Mouse (Mus musculus): Measurements from ENCODE around the gene Krt25. TPM values are rescaled to one million over a fixed set of nuclear protein-coding genes. Genes with fewer than 3 reads are reported as not detected.

The Krt25 gene
- polyA plus RNA-seq, 1 experiment from 2014 or later = not detected

DNA sequence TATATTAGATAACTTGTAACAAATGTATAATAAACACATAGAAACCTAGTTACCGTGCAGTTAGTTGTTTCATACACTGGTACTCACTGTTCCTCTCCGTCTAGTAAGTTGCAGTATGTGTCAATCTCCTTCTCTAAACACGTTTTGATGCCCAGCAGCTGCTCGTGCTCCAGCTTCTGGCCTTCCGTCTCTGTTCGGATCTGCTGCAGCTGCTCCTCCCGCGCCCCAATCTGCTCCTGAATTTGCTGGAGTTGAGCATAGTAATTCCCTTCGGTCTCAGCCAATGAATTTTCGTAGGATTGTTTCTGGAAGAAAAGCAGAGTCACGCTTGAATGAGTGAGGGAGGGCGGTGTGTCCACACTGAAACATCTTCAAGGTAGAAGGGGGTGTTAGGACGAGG is 10.7 kb upstream of the Krt25 start:
- no peak for ATAC-seq (ENCODE audit: low FRiP score, low TSS enrichment)
- H3K4me1 ChIP-seq (ENCODE audit: control insufficient read depth, insufficient read depth, low read length) = peaks cover 8% of the 10 kb centered on the region; the same call in 1 of the 2 replicates
- H3K27me3 ChIP-seq (ENCODE audit: control insufficient read depth, insufficient read depth, low read length) = no peaks in the 10 kb centered on the region
- peak overlapping the region; percentile 6; the same call in 1 of the 2 replicates for H3K4me2 ChIP-seq (ENCODE audit: low read length)
- no peaks in the 10 kb centered on the region for H3K9me3 ChIP-seq (ENCODE audit: control insufficient read depth, low read length)
- DNase-seq = peak; percentile 48
- 27% methylated on average over 13 of the region's 13 CpGs for WGBS
- H3K4me3 ChIP-seq (replicated peaks; ENCODE audit: low read depth, low read length) = no peak overlapping the region
- no peak overlapping the region for H3K9ac ChIP-seq (replicated peaks; ENCODE audit: low read length)
- 0 out of 2 replicates have a peak overlapping the region, but pooled peaks have one; percentile 9 for H3K27ac ChIP-seq (replicated peaks; ENCODE audit: low read depth, low read length)
- no peaks in the 10 kb centered on the region for H3K36me3 ChIP-seq (ENCODE audit: control insufficient read depth, insufficient read depth, low read length)

DNA sequence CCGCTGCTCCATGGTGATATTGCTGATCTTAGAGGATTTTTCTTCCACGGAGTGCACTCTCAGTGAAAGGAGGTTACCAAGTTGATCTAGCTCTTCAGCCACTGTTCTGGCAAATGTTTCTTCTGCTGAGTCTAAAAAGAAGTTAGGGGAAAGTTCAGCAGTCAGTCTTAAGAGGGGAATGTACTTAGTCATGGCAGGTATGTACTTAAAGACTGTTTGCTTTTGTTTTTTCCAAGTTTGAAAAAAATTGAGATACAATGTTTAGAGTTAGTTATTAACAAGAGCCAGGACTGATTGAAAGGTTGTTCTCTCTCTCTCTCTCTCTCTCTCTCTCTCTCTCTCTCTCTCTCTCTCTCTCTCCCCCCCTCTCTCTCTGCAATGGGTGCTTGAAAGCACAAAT is 6.9 kb upstream of the Krt25 start:
- Histone ChIP-seq H3K9me3 (ENCODE audit: control insufficient read depth, low read length) (no peaks in the 10 kb centered on the region), H3K27ac (replicated peaks; ENCODE audit: low read depth, low read length) (no peak overlapping the region), H3K36me3 (ENCODE audit: control insufficient read depth, insufficient read depth, low read length) (no peaks in the 10 kb centered on the region), H3K9ac (replicated peaks; ENCODE audit: low read length) (no peak overlapping the region), H3K27me3 (ENCODE audit: control insufficient read depth, insufficient read depth, low read length) (no peaks in the 10 kb centered on the region), H3K4me2 (ENCODE audit: low read length) (no peak overlapping the region), H3K4me1 (ENCODE audit: control insufficient read depth, insufficient read depth, low read length) (peaks cover 8% of the 10 kb centered on the region; the same call in 1 of the 2 replicates), H3K4me3 (replicated peaks; ENCODE audit: low read depth, low read length) (no peak overlapping the region)
- 70% methylated on average over 2 of the region's 2 CpGs for WGBS
- DNase-seq (no peak), ATAC-seq (ENCODE audit: low FRiP score, low TSS enrichment) (no peak)

DNA sequence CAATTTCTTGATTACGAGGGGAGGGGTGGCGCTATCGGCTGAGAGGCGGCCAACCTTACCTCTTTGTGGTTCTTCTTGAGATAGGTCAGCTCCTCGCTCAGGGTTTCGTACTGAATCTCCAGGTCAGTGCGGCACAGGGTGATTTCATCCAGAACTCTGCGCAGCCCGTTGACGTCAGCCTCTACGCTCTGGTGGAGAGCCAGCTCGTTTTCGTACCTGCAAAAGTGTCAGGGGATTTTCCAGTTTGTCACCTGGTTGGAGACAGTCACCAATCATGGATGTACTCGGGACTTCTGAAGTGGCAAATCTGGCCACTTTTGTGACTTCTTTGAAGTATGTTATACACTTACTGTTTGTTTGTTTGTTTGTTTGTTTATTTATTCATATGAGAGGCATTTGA is 1.7 kb downstream of the Krt25 start:
- Histone ChIP-seq H3K4me1 (ENCODE audit: control insufficient read depth, insufficient read depth, low read length) (no peaks in the 10 kb centered on the region), H3K4me3 (replicated peaks; ENCODE audit: low read depth, low read length) (no peak overlapping the region), H3K27ac (replicated peaks; ENCODE audit: low read depth, low read length) (no peak overlapping the region), H3K9ac (replicated peaks; ENCODE audit: low read length) (no peak overlapping the region), H3K4me2 (ENCODE audit: low read length) (no peak overlapping the region), H3K27me3 (ENCODE audit: control insufficient read depth, insufficient read depth, low read length) (no peaks in the 10 kb centered on the region), H3K9me3 (ENCODE audit: control insufficient read depth, low read length) (no peaks in the 10 kb centered on the region), H3K36me3 (ENCODE audit: control insufficient read depth, insufficient read depth, low read length) (no peaks in the 10 kb centered on the region)
- ATAC-seq (ENCODE audit: low FRiP score, low TSS enrichment) (no peak), DNase-seq (no peak)
- 94% methylated on average over 14 of the region's 14 CpGs for WGBS

DNA sequence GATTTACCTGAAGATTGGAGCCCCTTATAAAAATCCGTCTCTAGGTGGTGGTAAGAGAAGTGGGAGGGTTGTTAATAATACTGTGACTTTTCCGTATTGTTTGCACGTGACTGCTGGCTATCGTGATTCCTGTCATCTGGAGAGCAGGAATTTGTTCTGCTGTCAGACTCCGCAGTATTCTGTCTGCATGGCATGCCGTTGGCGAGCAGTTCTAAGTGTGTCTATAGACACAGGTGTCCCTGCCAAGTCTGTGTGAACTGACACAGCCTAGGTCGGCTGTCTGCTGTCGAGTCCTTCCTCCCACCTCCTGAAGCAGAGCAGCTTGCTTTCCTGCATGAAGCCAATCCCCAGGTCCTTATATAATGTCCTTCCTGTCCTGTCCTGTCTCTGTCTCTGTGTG is 3.6 kb downstream of the Krt25 start:
- no peaks in the 10 kb centered on the region for H3K36me3 ChIP-seq (ENCODE audit: control insufficient read depth, insufficient read depth, low read length)
- H3K4me1 ChIP-seq (ENCODE audit: control insufficient read depth, insufficient read depth, low read length) = no peaks in the 10 kb centered on the region
- no peaks in the 10 kb centered on the region for H3K9me3 ChIP-seq (ENCODE audit: control insufficient read depth, low read length)
- H3K9ac ChIP-seq (replicated peaks; ENCODE audit: low read length) = no peak overlapping the region
- no peaks in the 10 kb centered on the region for H3K27me3 ChIP-seq (ENCODE audit: control insufficient read depth, insufficient read depth, low read length)
- DNase-seq (no peak), ATAC-seq (ENCODE audit: low FRiP score, low TSS enrichment) (no peak)
- no peak overlapping the region for H3K4me3 ChIP-seq (replicated peaks; ENCODE audit: low read depth, low read length)
- no peak overlapping the region for H3K4me2 ChIP-seq (ENCODE audit: low read length)
- WGBS = 80% methylated on average over 9 of the region's 9 CpGs
- no peak overlapping the region for H3K27ac ChIP-seq (replicated peaks; ENCODE audit: low read depth, low read length)

DNA sequence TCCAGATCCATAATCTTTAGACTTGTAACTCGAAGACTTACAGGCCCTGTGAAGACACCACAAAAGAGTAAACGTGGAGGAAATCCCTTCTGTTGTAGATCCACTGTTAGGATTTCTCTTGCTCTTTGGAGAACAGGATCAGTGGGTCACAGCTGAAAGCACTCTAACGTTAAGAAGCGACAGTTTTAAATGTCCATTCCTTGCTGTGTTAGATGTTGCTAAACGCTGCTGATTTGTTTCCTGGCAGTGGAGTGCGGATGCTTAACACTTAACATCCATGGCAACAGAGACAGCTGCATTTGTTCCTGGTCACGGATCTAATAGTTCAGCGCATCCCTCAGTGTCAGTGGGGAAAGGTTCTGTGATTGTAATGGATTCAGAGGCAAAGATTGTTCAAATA is 6.2 kb downstream of the Krt25 start:
- H3K4me3 ChIP-seq (replicated peaks; ENCODE audit: low read depth, low read length) = no peak overlapping the region

DNA sequence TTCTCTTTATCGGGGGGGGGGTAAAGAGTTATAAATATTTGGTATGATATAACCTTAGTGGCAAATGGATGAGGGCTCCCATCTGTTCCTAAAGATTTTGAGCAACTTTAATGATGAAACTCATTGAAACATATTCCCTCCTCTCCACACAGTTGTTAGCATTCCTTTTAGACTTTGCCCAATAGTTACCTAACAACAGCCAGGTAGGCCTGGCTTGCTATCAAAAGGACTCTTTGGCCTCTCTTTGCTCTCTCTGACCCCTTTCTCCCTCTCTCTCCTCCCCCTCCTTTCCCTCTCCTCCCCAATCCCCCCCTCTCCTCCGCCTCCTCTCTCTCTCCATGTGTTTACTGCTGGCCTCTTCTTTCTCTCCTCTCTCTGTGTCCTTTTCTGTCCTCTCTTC is 8.2 kb downstream of the Krt25 start:
- ATAC-seq (ENCODE audit: low FRiP score, low TSS enrichment) = no peak
- Histone ChIP-seq H3K4me3 (replicated peaks; ENCODE audit: low read depth, low read length) (no peak overlapping the region), H3K27ac (replicated peaks; ENCODE audit: low read depth, low read length) (no peak overlapping the region), H3K4me2 (ENCODE audit: low read length) (no peak overlapping the region), H3K36me3 (ENCODE audit: control insufficient read depth, insufficient read depth, low read length) (no peaks in the 10 kb centered on the region), H3K9ac (replicated peaks; ENCODE audit: low read length) (no peak overlapping the region), H3K4me1 (ENCODE audit: control insufficient read depth, insufficient read depth, low read length) (no peaks in the 10 kb centered on the region), H3K27me3 (ENCODE audit: control insufficient read depth, insufficient read depth, low read length) (no peaks in the 10 kb centered on the region), H3K9me3 (ENCODE audit: control insufficient read depth, low read length) (no peaks in the 10 kb centered on the region)
- DNase-seq = no peak
- 86% methylated on average over 2 of the region's 2 CpGs for WGBS

More for the DNA sequence above, 6.2 kb downstream of the Krt25 start:
- ATAC-seq (ENCODE audit: low FRiP score, low TSS enrichment) (no peak), DNase-seq (no peak)
- no peaks in the 10 kb centered on the region for H3K27me3 ChIP-seq (ENCODE audit: control insufficient read depth, insufficient read depth, low read length)
- H3K9me3 ChIP-seq (ENCODE audit: control insufficient read depth, low read length) = no peaks in the 10 kb centered on the region
- H3K4me2 ChIP-seq (ENCODE audit: low read length) = no peak overlapping the region
- no peaks in the 10 kb centered on the region for H3K4me1 ChIP-seq (ENCODE audit: control insufficient read depth, insufficient read depth, low read length)
- H3K9ac ChIP-seq (replicated peaks; ENCODE audit: low read length) = no peak overlapping the region
- whole genome bisulfite sequencing = 28% methylated on average over 8 of the region's 8 CpGs
- H3K36me3 ChIP-seq (ENCODE audit: control insufficient read depth, insufficient read depth, low read length) = no peaks in the 10 kb centered on the region
- no peak overlapping the region for H3K27ac ChIP-seq (replicated peaks; ENCODE audit: low read depth, low read length)

DNA sequence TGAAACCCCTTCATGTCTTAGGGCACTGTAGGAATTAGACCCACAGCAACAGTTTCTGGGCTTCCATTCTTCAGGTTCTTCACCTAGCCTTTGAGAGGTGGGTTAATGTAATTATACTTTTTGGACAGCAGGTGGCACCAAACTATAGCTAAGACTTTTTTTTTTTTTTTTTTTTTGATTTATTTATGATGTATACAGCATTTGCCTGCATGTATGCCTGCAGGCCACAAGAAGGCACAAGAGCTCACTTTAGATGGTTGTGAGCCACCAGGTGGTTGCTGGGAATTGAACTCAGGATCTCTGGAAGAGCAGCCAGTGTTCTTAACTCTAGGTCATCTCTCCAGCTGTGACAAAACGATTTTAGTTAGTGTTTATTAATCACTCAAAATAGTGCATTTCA is 11.9 kb downstream of the Krt25 start:
- no peak overlapping the region for H3K9ac ChIP-seq (replicated peaks; ENCODE audit: low read length)
- 93% methylated on average over 1 of the region's 1 CpGs for WGBS
- peak; percentile 84 for DNase-seq

DNA sequence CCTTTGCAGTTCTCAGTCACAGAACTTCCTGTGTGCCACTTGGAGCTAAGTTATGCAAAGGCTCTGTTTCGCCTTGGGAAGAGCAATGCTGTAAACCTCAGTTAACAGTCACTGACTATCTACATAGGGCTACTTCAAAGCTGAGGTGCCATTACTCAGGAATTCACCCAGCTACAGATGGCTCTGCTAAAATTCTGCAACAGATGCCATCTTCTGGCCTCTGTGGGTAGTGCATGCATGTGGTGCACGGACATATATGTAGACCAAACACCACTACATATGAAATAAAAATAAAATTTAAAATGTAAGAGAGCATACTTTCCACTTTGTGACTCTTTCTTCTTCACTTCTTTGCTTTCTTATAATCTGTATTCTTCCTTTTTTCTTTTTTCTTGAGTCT is 15.2 kb downstream of the Krt25 start:
- H3K27ac ChIP-seq (replicated peaks; ENCODE audit: low read depth, low read length) = no peak overlapping the region
- ATAC-seq (ENCODE audit: low FRiP score, low TSS enrichment) = no peak
- DNase-seq = peak; percentile 85
- no peaks in the 10 kb centered on the region for H3K27me3 ChIP-seq (ENCODE audit: control insufficient read depth, insufficient read depth, low read length)
- no peak overlapping the region for H3K4me3 ChIP-seq (replicated peaks; ENCODE audit: low read depth, low read length)
- H3K9me3 ChIP-seq (ENCODE audit: control insufficient read depth, low read length) = no peaks in the 10 kb centered on the region
- H3K4me1 ChIP-seq (ENCODE audit: control insufficient read depth, insufficient read depth, low read length) = no peaks in the 10 kb centered on the region
- H3K36me3 ChIP-seq (ENCODE audit: control insufficient read depth, insufficient read depth, low read length) = no peaks in the 10 kb centered on the region
- H3K9ac ChIP-seq (replicated peaks; ENCODE audit: low read length) = no peak overlapping the region
- 41% methylated on average over 2 of the region's 2 CpGs for WGBS
- H3K4me2 ChIP-seq (ENCODE audit: low read length) = no peak overlapping the region

More for the DNA sequence above, 11.9 kb downstream of the Krt25 start:
- Histone ChIP-seq H3K27ac (replicated peaks; ENCODE audit: low read depth, low read length) (no peak overlapping the region), H3K4me2 (ENCODE audit: low read length) (no peak overlapping the region), H3K4me1 (ENCODE audit: control insufficient read depth, insufficient read depth, low read length) (no peaks in the 10 kb centered on the region), H3K4me3 (replicated peaks; ENCODE audit: low read depth, low read length) (no peak overlapping the region), H3K9me3 (ENCODE audit: control insufficient read depth, low read length) (no peaks in the 10 kb centered on the region), H3K27me3 (ENCODE audit: control insufficient read depth, insufficient read depth, low read length) (no peaks in the 10 kb centered on the region), H3K36me3 (ENCODE audit: control insufficient read depth, insufficient read depth, low read length) (no peaks in the 10 kb centered on the region)
- no peak for ATAC-seq (ENCODE audit: low FRiP score, low TSS enrichment)

DNA sequence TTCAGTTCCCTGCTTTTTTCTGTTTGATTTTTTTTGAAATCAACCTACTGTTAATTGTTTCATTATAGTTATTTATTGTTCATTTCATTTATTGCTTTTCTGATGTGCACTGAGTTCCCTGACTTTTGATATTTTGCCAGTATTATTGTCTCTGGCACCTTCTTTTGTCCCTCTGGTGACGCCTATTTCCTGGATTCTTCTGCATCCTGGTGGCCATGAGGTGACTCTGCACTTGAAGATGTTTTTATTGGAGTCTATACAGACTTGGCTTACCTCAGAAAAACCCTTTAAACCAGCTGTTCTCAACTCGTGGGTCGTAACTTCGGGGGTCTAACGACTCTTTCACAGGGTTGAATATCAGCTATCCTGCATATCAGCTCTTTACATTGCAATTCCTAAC is 27.7 kb downstream of the Krt25 start:
- no peak overlapping the region for H3K4me3 ChIP-seq (replicated peaks; ENCODE audit: low read depth, low read length)
- ATAC-seq (ENCODE audit: low FRiP score, low TSS enrichment) (no peak), DNase-seq (peak; percentile 53)
- H3K4me1 ChIP-seq (ENCODE audit: control insufficient read depth, insufficient read depth, low read length) = no peaks in the 10 kb centered on the region
- H3K4me2 ChIP-seq (ENCODE audit: low read length) = no peak overlapping the region
- no peaks in the 10 kb centered on the region for H3K27me3 ChIP-seq (ENCODE audit: control insufficient read depth, insufficient read depth, low read length)
- no peaks in the 10 kb centered on the region for H3K9me3 ChIP-seq (ENCODE audit: control insufficient read depth, low read length)
- 64% methylated on average over 5 of the region's 5 CpGs for WGBS
- H3K36me3 ChIP-seq (ENCODE audit: control insufficient read depth, insufficient read depth, low read length) = no peaks in the 10 kb centered on the region
- H3K9ac ChIP-seq (replicated peaks; ENCODE audit: low read length) = no peak overlapping the region
- no peak overlapping the region for H3K27ac ChIP-seq (replicated peaks; ENCODE audit: low read depth, low read length)

Data from midbrain, embryonic 14.5 days (tissue).